Mouse (Mus musculus) cerebellum, adult 2 months (tissue): ENCODE measurements at regions not wholly inside any gene's neighbourhood (a gene's known extent, or its start where the extent isn't known, plus 50 kb on each side); places are given as distances from the start of the nearest gene placed in this dataset.

Experiments used
- DNase-seq, 2 experiments: peaks; one replicate each; pipeline ENCODE4 v3.0.0; 2021
- H3K27ac ChIP-seq: fragments of 200-500 bp; 2 replicates; pipeline ENCODE4 v1.5.1; 2012; ENCODE audit warnings: low read length, control low read depth, inconsistent platforms; ENCODE audit not compliant: insufficient read depth
- H3K27me3 ChIP-seq: fragments of 200-500 bp; 2 replicates; pipeline ENCODE4 v1.6.1; 2012; ENCODE audit warnings: inconsistent platforms, mild to moderate bottlenecking, low read length, moderate library complexity; ENCODE audit not compliant: control insufficient read depth, insufficient read depth
- H3K4me1 ChIP-seq: fragments of 200-500 bp; 2 replicates; pipeline ENCODE4 v1.6.1; 2011; ENCODE audit warnings: low read length; ENCODE audit not compliant: control insufficient read depth, insufficient read depth
- H3K4me3 ChIP-seq: fragments of 200-500 bp; replicated peaks from 2 replicates; pipeline ENCODE3; 2011; ENCODE audit warnings: mild to moderate bottlenecking, low read depth, low read length, control low read depth; ENCODE audit not compliant: insufficient read depth
- CTCF ChIP-seq: fragments of 200-500 bp; IDR thresholded peaks from 2 replicates; pipeline ENCODE4 v1.5.1; 2011; ENCODE audit warnings: low read depth, mild to moderate bottlenecking, control low read depth, low read length, moderate library complexity, borderline replicate concordance; ENCODE audit not compliant: insufficient read depth
- POLR2A ChIP-seq: fragments of 200-500 bp; IDR thresholded peaks from 2 replicates; pipeline ENCODE4 v1.6.1; 2011; ENCODE audit warnings: low read length, control low read depth, borderline replicate concordance; ENCODE audit not compliant: insufficient read depth
- WGBS: fragments of 180-500 bp; shearing (Covaris S2); methylation state at CpG from one replicate; pipeline ENCODE4 v1.1.7; 2018; 5-methylcytosine and 5-hydroxymethylcytosine counted together

- no peak for DNase-seq
- no peaks in the 10 kb centered on the region for H3K27me3 ChIP-seq
- 99% methylated on average over 3 of the region's 3 CpGs for WGBS
- no peak overlapping the region for H3K4me3 ChIP-seq
- H3K27ac ChIP-seq: no peak overlapping the region
- no peak for TF ChIP-seq CTCF
- TF ChIP-seq POLR2A: no peak
- H3K4me1 ChIP-seq: no peaks in the 10 kb centered on the region
These were observed 956.6 kb upstream of the A1bg start for GRCm38 (mm10) chr15:61879408-61879807.

- DNase-seq: no peak
- WGBS: 11% methylated on average over 2 of the region's 2 CpGs
- no peak for TF ChIP-seq POLR2A
- no peak for TF ChIP-seq CTCF
These were observed 950.2 kb upstream of the A1bg start for GRCm38 (mm10) chr15:61873047-61873446.

GRCm38 (mm10) chr15:61860759-61861158 lies 937.9 kb upstream of the A1bg start:
- Histone ChIP-seq H3K4me3 (no peak overlapping the region), H3K27me3 (no peaks in the 10 kb centered on the region; the same call in 1 of the 2 replicates), H3K27ac (no peak overlapping the region), H3K4me1 (no peaks in the 10 kb centered on the region)
- TF ChIP-seq CTCF (no peak), POLR2A (no peak)
- WGBS: 94% methylated on average over 6 of the region's 6 CpGs
- no peak for DNase-seq

More at GRCm38 (mm10) chr15:61873047-61873446, 950.2 kb upstream of the A1bg start:
- H3K4me3 ChIP-seq: no peak overlapping the region
- H3K27me3 ChIP-seq: no peaks in the 10 kb centered on the region; the same call in 1 of the 2 replicates
- no peaks in the 10 kb centered on the region for H3K4me1 ChIP-seq
- no peak overlapping the region for H3K27ac ChIP-seq

GRCm38 (mm10) chr15:61855880-61856279 lies 933.1 kb upstream of the A1bg start:
- WGBS: 93% methylated on average over 2 of the region's 2 CpGs
- H3K27ac ChIP-seq: no peak overlapping the region
- H3K4me3 ChIP-seq: no peak overlapping the region
- no peaks in the 10 kb centered on the region for H3K4me1 ChIP-seq
- no peaks in the 10 kb centered on the region; the same call in 1 of the 2 replicates for H3K27me3 ChIP-seq
- TF ChIP-seq POLR2A (no peak), CTCF (no peak)
- no peak for DNase-seq

- no peaks in the 10 kb centered on the region for H3K27me3 ChIP-seq
- H3K4me1 ChIP-seq: no peaks in the 10 kb centered on the region; the same call in 1 of the 2 replicates
- H3K4me3 ChIP-seq: no peak overlapping the region
- 89% methylated on average over 2 of the region's 2 CpGs for whole genome bisulfite sequencing
- TF ChIP-seq CTCF: no peak
- no peak for TF ChIP-seq POLR2A
- DNase-seq: no peak
- no peak overlapping the region for H3K27ac ChIP-seq
These were observed 889.9 kb upstream of the A1bg start for GRCm38 (mm10) chr15:61812671-61813070.

GRCm38 (mm10) chr15:61805379-61805778 lies 882.6 kb upstream of the A1bg start:
- TF ChIP-seq CTCF (no peak), POLR2A (no peak)
- H3K27me3 ChIP-seq: no peaks in the 10 kb centered on the region; the same call in 1 of the 2 replicates
- WGBS: 92% methylated on average over 2 of the region's 2 CpGs
- no peak for DNase-seq
- H3K27ac ChIP-seq: no peak overlapping the region
- H3K4me3 ChIP-seq: no peak overlapping the region
- H3K4me1 ChIP-seq: no peaks in the 10 kb centered on the region

GRCm38 (mm10) chr15:61800155-61800554 lies 877.3 kb upstream of the A1bg start:
- TF ChIP-seq POLR2A (no peak), CTCF (no peak)
- H3K4me1 ChIP-seq: no peaks in the 10 kb centered on the region
- no peak overlapping the region for H3K27ac ChIP-seq
- WGBS: 74% methylated on average over 4 of the region's 4 CpGs
- H3K4me3 ChIP-seq: no peak overlapping the region
- no peaks in the 10 kb centered on the region; the same call in 1 of the 2 replicates for H3K27me3 ChIP-seq
- DNase-seq: no peak

GRCm38 (mm10) chr15:61797827-61798226 lies 875.0 kb upstream of the A1bg start:
- no peak for DNase-seq
- H3K27me3 ChIP-seq: no peaks in the 10 kb centered on the region; the same call in 1 of the 2 replicates
- no peak overlapping the region for H3K4me3 ChIP-seq
- no peaks in the 10 kb centered on the region for H3K4me1 ChIP-seq
- H3K27ac ChIP-seq: no peak overlapping the region
- TF ChIP-seq CTCF (no peak), POLR2A (no peak)
- 33% methylated on average over 1 of the region's 1 CpGs for WGBS
